Mouse (Mus musculus): ENCODE results near the gene Col28a1.

DNA sequence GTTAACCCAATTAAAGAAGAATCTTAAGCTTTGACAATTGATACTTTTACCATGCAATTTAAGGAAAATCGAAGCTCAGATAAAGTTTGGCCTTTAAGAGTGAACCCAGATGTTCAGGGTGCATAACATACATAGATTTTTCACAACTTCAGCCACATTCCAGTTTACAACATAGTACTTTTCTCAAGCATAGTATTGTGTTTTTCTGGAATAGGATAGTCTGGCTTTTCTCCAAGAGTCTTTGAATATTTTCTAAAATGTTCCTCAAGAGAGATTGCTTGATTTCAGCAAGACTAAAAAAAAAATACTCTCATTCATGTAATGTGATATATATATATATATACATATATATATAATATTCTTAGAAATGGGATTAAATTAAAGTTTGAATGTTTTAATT, 27.7 kb downstream of the Col28a1 start:
- no peak for TF ChIP-seq CTCF (IDR thresholded peaks at IDR 0.05)
- no peak for TF ChIP-seq EP300 (IDR thresholded peaks at IDR 0.05)
